Mouse (Mus musculus): ENCODE data around the gene Nub1.
A peak's percentile ranks its signal among the peaks of the same experiment; 100 is the strongest.

Gene Nub1

GRCm38 (mm10) chr5:24704615-24705014, 19.3 kb downstream of the Nub1 start:
- no peak for DNase-seq

GRCm38 (mm10) chr5:24709962-24710361, 24.6 kb downstream of the Nub1 start:
- DNase-seq, result no peak

- DNase-seq, result no peak
Measured at GRCm38 (mm10) chr5:24711615-24712014, 26.3 kb downstream of the Nub1 start.

- DNase-seq, result no peak
Measured at GRCm38 (mm10) chr5:24713199-24713598, 27.9 kb downstream of the Nub1 start.

- DNase-seq, result no peak
Measured at GRCm38 (mm10) chr5:24713987-24714386, 28.7 kb downstream of the Nub1 start.

- no peak for DNase-seq
Measured at GRCm38 (mm10) chr5:24718076-24718475, 32.7 kb downstream of the Nub1 start.

GRCm38 (mm10) chr5:24719852-24720251, 34.5 kb downstream of the Nub1 start:
- DNase-seq, result no peak

- DNase-seq, result no peak
Measured at GRCm38 (mm10) chr5:24723527-24724269, 38.4 kb downstream of the Nub1 start.

- no peak for DNase-seq
Measured at GRCm38 (mm10) chr5:24724270-24724634, 38.9 kb downstream of the Nub1 start.

GRCm38 (mm10) chr5:24724805-24725204, 39.5 kb downstream of the Nub1 start:
- no peak for DNase-seq

- no peak for DNase-seq
Measured at GRCm38 (mm10) chr5:24725897-24726296, 40.6 kb downstream of the Nub1 start.

- no peak for DNase-seq
Measured at GRCm38 (mm10) chr5:24726901-24727836, 41.8 kb downstream of the Nub1 start.

GRCm38 (mm10) chr5:24729797-24730487, 44.6 kb downstream of the Nub1 start:
- no peak for DNase-seq

- no peak for DNase-seq
Measured at GRCm38 (mm10) chr5:24730488-24730871, 45.1 kb downstream of the Nub1 start, which contains the start of gene Wdr86. Gene Wdr86, minus strand, starts transcription at chr5:24730727.

- DNase-seq, result no peak
Measured at GRCm38 (mm10) chr5:24730986-24731385, 45.7 kb downstream of the Nub1 start.

- no peak for DNase-seq
Measured at GRCm38 (mm10) chr5:24733134-24733533, 47.8 kb downstream of the Nub1 start.

GRCm38 (mm10) chr5:24733771-24734426, 48.6 kb downstream of the Nub1 start:
- DNase-seq, result no peak

- DNase-seq, result no peak
Measured at GRCm38 (mm10) chr5:24737595-24737994, 52.3 kb downstream of the Nub1 start.

- no peak for DNase-seq
Measured at GRCm38 (mm10) chr5:24738517-24738916, 53.2 kb downstream of the Nub1 start.

- DNase-seq, result peak; percentile 57
Measured at GRCm38 (mm10) chr5:24739141-24739753, 53.9 kb downstream of the Nub1 start.

GRCm38 (mm10) chr5:24741172-24741885, 56.0 kb downstream of the Nub1 start:
- DNase-seq, result no peak

GRCm38 (mm10) chr5:24743956-24744355, 58.6 kb downstream of the Nub1 start:
- no peak for DNase-seq
